ENCODE assay signal across 15 mouse cellular contexts in genomic region chr7:16918014-16918413, GRCm38 (mm10). TPM values are rescaled to one million over a fixed set of nuclear protein-coding genes. Genes with fewer than 3 reads are reported as not detected.
DNase-seq lines count a peak whose midpoint lies in the region; ATAC-seq and TF ChIP-seq lines count a peak whose summit lies in the region.
"Had no signal": no experiment of that assay in that cellular context is flagged by ENCODE, and none has a peak within 500 bp of the region (broad histone marks: within the 10 kb centered on the region; RNA-seq: fewer than 3 reads in every experiment).

No protein-coding gene starts in this region.

- 77% methylated on average over 9 of the region's 9 CpGs for WGBS in intestine, postnatal 0 days
- WGBS in intestine, embryonic 16.5 days: 76% methylated on average over 9 of the region's 9 CpGs

- no peak overlapping the region for H3K9ac ChIP-seq in intestine, postnatal 0 days (ENCODE audit: low read depth, low read length)
- H3K9ac ChIP-seq in intestine, embryonic 16.5 days (ENCODE audit: low read depth, low read length): no peak overlapping the region
- H3K9ac ChIP-seq: kidney, embryonic 15.5 days; lung, embryonic 14.5 days; midbrain, embryonic 12.5 days; stomach, embryonic 15.5 days had no signal

- H3K27ac ChIP-seq in intestine, postnatal 0 days (ENCODE audit: low read depth, low read length): 0 out of 2 replicates have a peak overlapping the region, but pooled peaks have one; percentile 5
- no peak overlapping the region for H3K27ac ChIP-seq in intestine, embryonic 16.5 days (ENCODE audit: low read length)
- H3K27ac ChIP-seq in cortical plate, adult 2 months (ENCODE audit: insufficient read depth, low read length): peak overlapping the region; percentile 52
- H3K27ac ChIP-seq: kidney, embryonic 15.5 days; limb, embryonic 12.5 days; stomach, embryonic 15.5 days had no signal

- no peaks in the 10 kb centered on the region for H3K9me3 ChIP-seq in intestine, postnatal 0 days (ENCODE audit: control insufficient read depth)
- no peaks in the 10 kb centered on the region for H3K9me3 ChIP-seq in intestine, embryonic 16.5 days (ENCODE audit: control insufficient read depth, low read length)
- H3K9me3 ChIP-seq: kidney, embryonic 15.5 days; limb, embryonic 12.5 days; midbrain, embryonic 12.5 days; stomach, embryonic 15.5 days had no signal

- peak; percentile 67 for DNase-seq in cerebellum, adult 9-10 months
- DNase-seq in left cerebral cortex, postnatal 4 days: peak; percentile 88
- no peak for DNase-seq in thymus, postnatal 10 days (ENCODE audit: low spot score in 2 of 2)
- no peak for DNase-seq in urinary bladder, postnatal 25 days (ENCODE audit: low spot score)
- DNase-seq: gastrocnemius, postnatal 25 days; heart, postnatal 10 days; lung, embryonic 14.5 days had no signal

- intact Hi-C loops in left cerebral cortex, postnatal 4 days (cut with DNase I): no loop called here

- no peak overlapping the region for H3K4me2 ChIP-seq in intestine, postnatal 0 days (replicated peaks; ENCODE audit: low read depth)
- no peak overlapping the region for H3K4me2 ChIP-seq in intestine, embryonic 16.5 days (ENCODE audit: low read depth, low read length)
- H3K4me2 ChIP-seq: kidney, embryonic 15.5 days; limb, embryonic 12.5 days; lung, embryonic 14.5 days; midbrain, embryonic 12.5 days; stomach, embryonic 15.5 days had no signal

- H3K27me3 ChIP-seq in intestine, postnatal 0 days (replicated peaks; ENCODE audit: control insufficient read depth, insufficient read depth, low read length): no peaks in the 10 kb centered on the region
- H3K27me3 ChIP-seq in intestine, embryonic 16.5 days (replicated peaks; ENCODE audit: control insufficient read depth, insufficient read depth, low read length): no peaks in the 10 kb centered on the region
- H3K27me3 ChIP-seq: kidney, embryonic 15.5 days; limb, embryonic 12.5 days; midbrain, embryonic 12.5 days; stomach, embryonic 15.5 days had no signal

- H3K4me3 ChIP-seq in intestine, postnatal 0 days (ENCODE audit: low read depth, low read length): no peak overlapping the region
- no peak overlapping the region for H3K4me3 ChIP-seq in intestine, embryonic 16.5 days (ENCODE audit: low read length)
- H3K4me3 ChIP-seq in cortical plate, adult 2 months (ENCODE audit: insufficient read depth, low read length): no peak overlapping the region
- H3K4me3 ChIP-seq: kidney, embryonic 15.5 days; limb, embryonic 12.5 days; midbrain, embryonic 12.5 days; stomach, embryonic 15.5 days had no signal

- TF ChIP-seq POLR2A in cortical plate, adult 2 months (IDR thresholded peaks at IDR 0.05; ENCODE audit: extremely low read depth, insufficient read depth, low read length): 0 out of 2 replicates have a peak, but pooled peaks have one; percentile 2

- TF ChIP-seq CTCF in intestine, postnatal 0 days (IDR thresholded peaks at IDR 0.05; ENCODE audit: low read depth): no peak
- TF ChIP-seq CTCF in cortical plate, adult 2 months (IDR thresholded peaks at IDR 0.05; ENCODE audit: extremely low read depth, insufficient read depth, low read length): no peak

- peaks cover 48% of the 10 kb centered on the region for H3K36me3 ChIP-seq in intestine, postnatal 0 days (ENCODE audit: control insufficient read depth, insufficient read depth)
- H3K36me3 ChIP-seq in intestine, embryonic 16.5 days (ENCODE audit: control insufficient read depth, insufficient read depth, low read length): peaks cover 40% of the 10 kb centered on the region

- ATAC-seq in intestine, postnatal 0 days: no peak
- no peak for ATAC-seq in intestine, embryonic 16.5 days

- H3K4me1 ChIP-seq in intestine, postnatal 0 days (replicated peaks; ENCODE audit: control insufficient read depth, insufficient read depth, low read length): peaks cover 9% of the 10 kb centered on the region; the same call in 1 of the 2 replicates
- peaks cover 45% of the 10 kb centered on the region for H3K4me1 ChIP-seq in intestine, embryonic 16.5 days (ENCODE audit: control insufficient read depth, insufficient read depth, low read length)
- peaks cover 18% of the 10 kb centered on the region for H3K4me1 ChIP-seq in cortical plate, adult 2 months (ENCODE audit: control insufficient read depth, insufficient read depth, low read length)

RNA-seq across cellular contexts. Expression of gene Calm3, which starts 5.9 kb away (rescaled TPM):
- 236 and 241 TPM in 2 replicates for polyA plus RNA-seq in intestine, postnatal 0 days (2015; fragmentation: Nextera tagmentation; extraction: Ambion mirVana)
- 163 and 171 TPM in 2 replicates for polyA plus RNA-seq in intestine, embryonic 16.5 days (2015; fragmentation: Nextera tagmentation; extraction: Ambion mirVana)
- 1,956 and 2,049 TPM in 2 replicates for polyA plus RNA-seq in cortical plate, adult 2 months (2012; rRNA removed)
- 1,000 to 10,000 TPM; 1,235 to 1,345 TPM for total RNA-seq in left cerebral cortex, postnatal 4 days (2021)

RNA-seq across cellular contexts. Expression of gene Ptgir, which starts 11.7 kb away (rescaled TPM):
- 1.7 and 1.8 TPM in 2 replicates for polyA plus RNA-seq in intestine, postnatal 0 days (2015; fragmentation: Nextera tagmentation; extraction: Ambion mirVana)
- 2.5 and 3.2 TPM in 2 replicates for polyA plus RNA-seq in intestine, embryonic 16.5 days (2015; fragmentation: Nextera tagmentation; extraction: Ambion mirVana)
- 0.08 and 0.17 TPM in 2 replicates for polyA plus RNA-seq in cortical plate, adult 2 months (2012; rRNA removed)
- not detected for total RNA-seq in left cerebral cortex, postnatal 4 days (2021)

RNA-seq across cellular contexts. Expression of gene Gng8, which starts 26.4 kb away (rescaled TPM):
- 4.7 and 5.3 TPM in 2 replicates for polyA plus RNA-seq in intestine, postnatal 0 days (2015; fragmentation: Nextera tagmentation; extraction: Ambion mirVana)
- 7.8 and 9.2 TPM in 2 replicates for polyA plus RNA-seq in intestine, embryonic 16.5 days (2015; fragmentation: Nextera tagmentation; extraction: Ambion mirVana)
- polyA plus RNA-seq in cortical plate, adult 2 months (2012; rRNA removed): 8.3 and 10.9 TPM in 2 replicates
- 1 to 10 TPM; 1.2 to 1.7 TPM for total RNA-seq in left cerebral cortex, postnatal 4 days (2021)
- total RNA-seq: common myeloid progenitor, adult 5-6 weeks; gastrocnemius, postnatal 25 days had no signal

RNA-seq across cellular contexts. Expression of gene Pnmal2, which starts 26.5 kb away (rescaled TPM):
- 3.3 and 3.6 TPM in 2 replicates for polyA plus RNA-seq in intestine, postnatal 0 days (2015; fragmentation: Nextera tagmentation; extraction: Ambion mirVana)
- polyA plus RNA-seq in intestine, embryonic 16.5 days (2015; fragmentation: Nextera tagmentation; extraction: Ambion mirVana): 4.9 and 5.4 TPM in 2 replicates
- polyA plus RNA-seq in cortical plate, adult 2 months (2012; rRNA removed): 89.8 and 103 TPM in 2 replicates
- 100 to 1,000 TPM; 169 to 194 TPM for total RNA-seq in left cerebral cortex, postnatal 4 days (2021)
- total RNA-seq: common myeloid progenitor, adult 5-6 weeks had no signal

RNA-seq across cellular contexts. Expression of gene Pnmal1, which starts 41.5 kb away (rescaled TPM):
- 2.0 and 2.2 TPM in 2 replicates for polyA plus RNA-seq in intestine, postnatal 0 days (2015; fragmentation: Nextera tagmentation; extraction: Ambion mirVana)
- 2.7 and 2.9 TPM in 2 replicates for polyA plus RNA-seq in intestine, embryonic 16.5 days (2015; fragmentation: Nextera tagmentation; extraction: Ambion mirVana)
- 60.2 and 64.8 TPM in 2 replicates for polyA plus RNA-seq in cortical plate, adult 2 months (2012; rRNA removed)
- 10 to 100 TPM; 56.0 to 57.6 TPM for total RNA-seq in left cerebral cortex, postnatal 4 days (2021)
- total RNA-seq: gastrocnemius, postnatal 25 days; heart, postnatal 10 days had no signal

Comparison
In these comparisons a context has a peak if more than half of its experiments do, and no peak if none do; other contexts are left out.
1. DNase-seq: peak in cerebellum, adult 9-10 months (single experiment) and left cerebral cortex, postnatal 4 days (single experiment); none in thymus, postnatal 10 days (0 of 2) and urinary bladder, postnatal 25 days (single experiment).